Mouse (Mus musculus): ENCODE results near the gene Sf3b4.
"Not testable (repeated sequence)": the region's sequence is repeated elsewhere in the genome, so short reads cannot be mapped to it uniquely, and the experiment has no call there.

DNA sequence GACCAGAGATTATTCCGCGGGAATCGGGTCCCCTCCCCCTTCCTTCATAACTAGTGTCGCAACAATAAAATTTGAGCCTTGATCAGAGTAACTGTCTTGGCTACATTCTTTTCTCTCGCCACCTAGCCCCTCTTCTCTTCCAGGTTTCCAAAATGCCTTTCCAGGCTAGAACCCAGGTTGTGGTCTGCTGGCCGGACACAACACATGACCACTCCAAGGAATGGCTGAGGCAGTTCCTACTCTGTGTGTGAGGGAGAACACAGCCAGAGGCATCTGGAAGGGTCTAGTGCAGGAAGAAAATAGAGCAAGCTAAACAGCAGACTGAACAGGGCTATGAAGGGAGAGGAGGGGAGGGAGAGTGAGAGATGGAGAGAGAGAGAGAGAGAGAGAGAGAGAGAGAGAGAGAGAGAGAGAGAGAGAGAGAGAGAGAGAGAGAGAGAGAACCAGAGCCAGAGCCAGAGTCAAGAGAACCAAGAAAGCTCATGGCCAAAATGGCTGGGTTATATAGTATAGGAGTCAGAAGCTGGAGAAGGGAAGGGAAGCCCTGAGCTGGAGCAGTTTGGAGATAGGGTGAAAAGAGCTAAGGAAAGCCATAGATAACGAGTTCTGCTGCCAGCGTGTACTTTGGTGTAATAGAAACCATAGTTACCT is 26.6 kb downstream of the Sf3b4 start:
- TF ChIP-seq CTCF, EP300 (IDR thresholded peaks at IDR 0.05): not testable (repeated sequence)
